10 mouse cellular contexts compared by ENCODE assay signal in genomic region chr8:117333619-117334018, GRCm38 (mm10).
DNase-seq lines count a peak whose midpoint lies in the region; ATAC-seq and TF ChIP-seq lines count a peak whose summit lies in the region.
"Had no signal": no experiment of that assay in that cellular context is flagged by ENCODE, and none has a peak within 500 bp of the region (broad histone marks: within the 10 kb centered on the region; RNA-seq: fewer than 3 reads in every experiment).

No protein-coding gene starts in this region.

- H3K27me3 ChIP-seq in forebrain, embryonic 10.5 days (ENCODE audit: poor library complexity, severe bottlenecking): no peaks in the 10 kb centered on the region
- H3K27me3 ChIP-seq in forebrain, embryonic 11.5 days (ENCODE audit: control insufficient read depth, insufficient read depth, low read length): no peaks in the 10 kb centered on the region
- H3K27me3 ChIP-seq in ES-Bruce4 (ENCODE audit: control insufficient read depth, insufficient read depth, low read length, poor library complexity, severe bottlenecking): no peaks in the 10 kb centered on the region
- no peaks in the 10 kb centered on the region for H3K27me3 ChIP-seq in intestine, embryonic 14.5 days (replicated peaks; ENCODE audit: control insufficient read depth, insufficient read depth, low read length)
- H3K27me3 ChIP-seq in liver, embryonic 11.5 days (replicated peaks; ENCODE audit: control insufficient read depth, insufficient read depth, low read length): no peaks in the 10 kb centered on the region
- H3K27me3 ChIP-seq in cerebellum, adult 2 months (ENCODE audit: control insufficient read depth, insufficient read depth, low read length): no peaks in the 10 kb centered on the region
- H3K27me3 ChIP-seq: embryonic facial prominence, embryonic 15.5 days had no signal

- peaks cover 63% of the 10 kb centered on the region for H3K4me1 ChIP-seq in forebrain, embryonic 10.5 days
- peaks cover 10% of the 10 kb centered on the region; the same call in 1 of the 2 replicates for H3K4me1 ChIP-seq in forebrain, embryonic 11.5 days (replicated peaks; ENCODE audit: control insufficient read depth, insufficient read depth, low read length)
- H3K4me1 ChIP-seq in ES-Bruce4 (ENCODE audit: control insufficient read depth, insufficient read depth, low read length): peaks cover 17% of the 10 kb centered on the region
- H3K4me1 ChIP-seq in intestine, embryonic 14.5 days (replicated peaks; ENCODE audit: control insufficient read depth, insufficient read depth, low read length): peaks cover 68% of the 10 kb centered on the region
- H3K4me1 ChIP-seq in liver, embryonic 11.5 days (replicated peaks; ENCODE audit: control insufficient read depth, insufficient read depth, low read length): peaks cover 56% of the 10 kb centered on the region
- H3K4me1 ChIP-seq in cerebellum, adult 2 months (ENCODE audit: control insufficient read depth, insufficient read depth, low read length): peaks cover 9% of the 10 kb centered on the region; the same call in 1 of the 2 replicates

- no peak overlapping the region for H3K4me3 ChIP-seq in forebrain, embryonic 10.5 days
- no peak overlapping the region for H3K4me3 ChIP-seq in forebrain, embryonic 11.5 days (ENCODE audit: low read depth, low read length)
- no peak overlapping the region for H3K4me3 ChIP-seq in ES-Bruce4 (ENCODE audit: low read depth, low read length)
- H3K4me3 ChIP-seq in intestine, embryonic 14.5 days (ENCODE audit: low read depth, low read length): no peak overlapping the region
- H3K4me3 ChIP-seq in liver, embryonic 11.5 days (ENCODE audit: low read depth, low read length): no peak overlapping the region
- no peak overlapping the region for H3K4me3 ChIP-seq in cerebellum, adult 2 months (replicated peaks; ENCODE audit: insufficient read depth, low read depth, low read length)
- H3K4me3 ChIP-seq: embryonic facial prominence, embryonic 15.5 days had no signal

- no peak overlapping the region for H3K4me2 ChIP-seq in forebrain, embryonic 11.5 days (ENCODE audit: low read depth, low read length, severe bottlenecking)
- peak overlapping the region; percentile 28 for H3K4me2 ChIP-seq in intestine, embryonic 14.5 days (ENCODE audit: low read length)
- H3K4me2 ChIP-seq in liver, embryonic 11.5 days: peak overlapping the region; percentile 32
- H3K4me2 ChIP-seq: embryonic facial prominence, embryonic 15.5 days had no signal

- no peak overlapping the region for H3K9ac ChIP-seq in forebrain, embryonic 11.5 days (ENCODE audit: low read length)
- 0 out of 2 replicates have a peak overlapping the region, but pooled peaks have one; percentile 6 for H3K9ac ChIP-seq in ES-Bruce4 (ENCODE audit: low read depth, poor library complexity, severe bottlenecking)
- H3K9ac ChIP-seq in intestine, embryonic 14.5 days (ENCODE audit: low read length): no peak overlapping the region
- H3K9ac ChIP-seq in liver, embryonic 11.5 days (ENCODE audit: low read depth, low read length): peak overlapping the region; percentile 20; the same call in 1 of the 2 replicates
- H3K9ac ChIP-seq: embryonic facial prominence, embryonic 15.5 days had no signal

- 54% methylated on average over 6 of the region's 6 CpGs for WGBS in forebrain, embryonic 10.5 days
- WGBS in forebrain, embryonic 11.5 days: 58% methylated on average over 6 of the region's 6 CpGs
- WGBS in intestine, embryonic 14.5 days: 58% methylated on average over 6 of the region's 6 CpGs
- whole genome bisulfite sequencing in liver, embryonic 11.5 days: 57% methylated on average over 6 of the region's 6 CpGs
- WGBS in cerebellum, adult 2 months: 73% methylated on average over 6 of the region's 6 CpGs

- no peak for DNase-seq in forebrain, embryonic 10.5 days (ENCODE audit: extremely low spot score, low spot score)
- no peak for DNase-seq in forebrain, embryonic 11.5 days (ENCODE audit: low spot score)
- DNase-seq in intestine, embryonic 14.5 days (ENCODE audit: low spot score): no peak
- no peak for DNase-seq in liver, embryonic 11.5 days (ENCODE audit: low spot score)
- no peak for DNase-seq in cerebellum, adult 2 months
- no peak for DNase-seq in retina, postnatal 1 day
- no peak for DNase-seq in right cerebral cortex, postnatal 36 days (ENCODE audit: low spot score in 2 of 2)
- DNase-seq: lung, adult 18-20 months had no signal

- TF ChIP-seq CTCF in ES-Bruce4 (IDR thresholded peaks at IDR 0.05; ENCODE audit: low read depth, low read length): no peak
- no peak for TF ChIP-seq CTCF in cerebellum, adult 2 months (IDR thresholded peaks at IDR 0.05; ENCODE audit: borderline replicate concordance, insufficient read depth, low read depth, low read length)

- no peaks in the 10 kb centered on the region for H3K36me3 ChIP-seq in forebrain, embryonic 10.5 days (replicated peaks)
- no peaks in the 10 kb centered on the region for H3K36me3 ChIP-seq in forebrain, embryonic 11.5 days (ENCODE audit: control insufficient read depth, insufficient read depth, low read length)
- H3K36me3 ChIP-seq in ES-Bruce4 (ENCODE audit: control insufficient read depth, insufficient read depth, low read length, poor library complexity, severe bottlenecking): no peaks in the 10 kb centered on the region
- no peaks in the 10 kb centered on the region for H3K36me3 ChIP-seq in intestine, embryonic 14.5 days (ENCODE audit: control insufficient read depth, insufficient read depth, low read length)
- H3K36me3 ChIP-seq in liver, embryonic 11.5 days (ENCODE audit: control insufficient read depth, insufficient read depth, low read length): no peaks in the 10 kb centered on the region
- H3K36me3 ChIP-seq: embryonic facial prominence, embryonic 15.5 days had no signal

- peak overlapping the region; percentile 65 for H3K27ac ChIP-seq in forebrain, embryonic 10.5 days
- H3K27ac ChIP-seq in forebrain, embryonic 11.5 days (ENCODE audit: low read depth, low read length): no peak overlapping the region
- H3K27ac ChIP-seq in ES-Bruce4 (ENCODE audit: insufficient read depth, low read length): peak overlapping the region; percentile 17; the same call in 1 of the 2 replicates
- peak overlapping the region; percentile 81 for H3K27ac ChIP-seq in intestine, embryonic 14.5 days (ENCODE audit: low read depth)
- H3K27ac ChIP-seq in liver, embryonic 11.5 days (ENCODE audit: low read depth, low read length): peak overlapping the region; percentile 74
- no peak overlapping the region for H3K27ac ChIP-seq in cerebellum, adult 2 months (ENCODE audit: insufficient read depth, low read length)

- TF ChIP-seq EP300 in ES-Bruce4 (IDR thresholded peaks at IDR 0.05; ENCODE audit: insufficient read depth, low read depth, low read length): no peak

- no peak for TF ChIP-seq POLR2A in ES-Bruce4 (IDR thresholded peaks at IDR 0.05; ENCODE audit: insufficient read depth, low read length)
- TF ChIP-seq POLR2A in cerebellum, adult 2 months (IDR thresholded peaks at IDR 0.05; ENCODE audit: borderline replicate concordance, insufficient read depth, low read length): no peak

- no peak for ATAC-seq in forebrain, embryonic 11.5 days (replicated peaks; ENCODE audit: low FRiP score)
- ATAC-seq in intestine, embryonic 14.5 days (replicated peaks; ENCODE audit: low FRiP score, low TSS enrichment, low read depth): peak; percentile 8; the same call in 1 of the 2 replicates
- ATAC-seq in liver, embryonic 11.5 days (replicated peaks; ENCODE audit: low FRiP score): 0 out of 2 replicates have a peak, but pooled peaks have one; percentile 8

- H3K9me3 ChIP-seq in forebrain, embryonic 10.5 days: no peaks in the 10 kb centered on the region
- H3K9me3 ChIP-seq in forebrain, embryonic 11.5 days (ENCODE audit: control insufficient read depth, low read length): no peaks in the 10 kb centered on the region
- H3K9me3 ChIP-seq in ES-Bruce4 (replicated peaks; ENCODE audit: control insufficient read depth, insufficient read depth, low read length, poor library complexity, severe bottlenecking): no peaks in the 10 kb centered on the region
- no peaks in the 10 kb centered on the region for H3K9me3 ChIP-seq in intestine, embryonic 14.5 days (ENCODE audit: control insufficient read depth, low read length)
- no peaks in the 10 kb centered on the region for H3K9me3 ChIP-seq in liver, embryonic 11.5 days (ENCODE audit: control insufficient read depth, low read length)
- H3K9me3 ChIP-seq: embryonic facial prominence, embryonic 15.5 days had no signal

Comparison
In these comparisons a context has a peak if more than half of its experiments do, and no peak if none do; other contexts are left out.
1. H3K27ac ChIP-seq: peak in forebrain, embryonic 10.5 days (single experiment), ES-Bruce4 (single experiment), intestine, embryonic 14.5 days (single experiment) and liver, embryonic 11.5 days (single experiment); none in forebrain, embryonic 11.5 days (single experiment) and cerebellum, adult 2 months (single experiment).
2. H3K9ac ChIP-seq: peak in ES-Bruce4 (single experiment) and liver, embryonic 11.5 days (single experiment); none in forebrain, embryonic 11.5 days (single experiment) and intestine, embryonic 14.5 days (single experiment).